Mouse (Mus musculus): ENCODE measurements around the gene Gm28043. TPM values are rescaled to one million over a fixed set of nuclear protein-coding genes. Genes with fewer than 3 reads are reported as not detected.
"Not testable (repeated sequence)": the region's sequence is repeated elsewhere in the genome, so short reads cannot be mapped to it uniquely, and the experiment has no call there.

The Gm28043 gene
- total RNA-seq, 2 experiments from 2014 or later, result 0.96 to 1.8 TPM

- no peak for DNase-seq
These were observed 97.9 kb downstream of the Gm28043 start for GRCm38 (mm10) chr17:29712565-29712964.

DNA sequence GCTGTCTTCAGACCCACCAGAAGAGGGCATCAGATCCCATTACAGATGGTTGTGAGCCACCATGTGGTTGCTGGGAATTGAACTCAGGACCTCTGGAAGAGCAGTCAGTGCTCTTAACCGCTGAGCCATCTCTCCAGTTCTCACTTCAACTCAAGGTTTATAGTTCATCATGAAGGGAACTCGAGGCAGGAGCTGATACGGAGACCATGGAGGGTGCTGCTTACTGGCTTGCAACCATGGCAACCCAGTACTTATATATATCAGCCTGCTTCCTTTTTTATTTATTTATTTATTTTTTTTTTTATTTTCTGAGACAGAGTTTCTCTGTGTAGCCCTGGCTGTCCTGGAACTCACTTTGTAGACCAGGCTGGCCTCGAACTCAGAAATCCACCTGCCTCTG, 99.1 kb downstream of the Gm28043 start:
- DNase-seq, result not testable (repeated sequence)

GRCm38 (mm10) chr17:29716732-29717445, 102.2 kb downstream of the Gm28043 start, which contains the start of gene Ccdc167:
TSS of gene Ccdc167 (minus strand) at chr17:29717044.
- peak; percentile 92 for DNase-seq

- no peak for DNase-seq
These were observed 104.0 kb downstream of the Gm28043 start for GRCm38 (mm10) chr17:29718660-29719059.

DNA sequence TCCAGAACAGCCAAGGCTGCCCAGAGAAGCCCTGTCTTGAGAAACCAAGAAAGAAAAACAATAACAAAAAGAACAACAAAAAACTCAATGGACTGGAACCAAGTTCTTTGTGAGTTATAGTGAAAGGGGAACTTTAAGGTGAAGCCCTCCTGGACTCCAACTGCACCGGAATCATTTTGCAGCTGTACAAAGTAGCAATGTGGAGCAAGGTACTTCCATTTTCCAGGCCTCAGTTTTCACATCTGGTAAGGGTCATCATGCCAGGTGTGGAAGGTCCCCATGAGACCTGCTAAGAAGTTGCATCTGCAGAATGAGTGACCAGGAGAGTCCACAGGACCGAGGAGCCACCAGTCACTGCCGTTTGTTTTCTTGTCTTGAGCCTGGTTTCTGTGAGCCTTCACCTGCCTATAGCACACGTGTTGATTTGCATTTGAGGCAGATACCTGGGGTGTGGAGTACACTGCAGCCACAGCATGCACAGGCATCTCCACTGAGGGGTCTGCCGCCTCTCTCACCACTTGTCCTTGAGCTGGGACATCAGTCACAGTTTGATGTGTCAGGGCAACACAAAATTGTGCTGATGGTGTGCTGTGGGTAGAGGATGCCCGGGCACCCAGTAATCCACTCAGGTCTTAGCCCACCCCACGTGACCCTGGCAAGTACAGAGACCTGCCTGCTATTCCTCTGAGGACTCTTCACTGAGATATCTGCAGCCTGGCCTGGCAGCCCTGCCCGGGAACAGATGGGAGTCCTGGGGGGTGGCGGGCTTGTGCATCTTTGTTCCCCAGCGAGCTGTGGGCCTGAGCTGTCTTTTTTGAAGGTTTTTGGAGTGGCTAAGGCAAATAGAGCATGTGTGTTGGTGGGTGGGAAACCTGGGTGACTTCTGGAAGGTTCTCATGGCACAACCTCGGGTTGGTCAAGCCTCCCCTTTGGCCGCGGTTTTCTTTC, 105.2 kb downstream of the Gm28043 start:
- no peak for DNase-seq

DNA sequence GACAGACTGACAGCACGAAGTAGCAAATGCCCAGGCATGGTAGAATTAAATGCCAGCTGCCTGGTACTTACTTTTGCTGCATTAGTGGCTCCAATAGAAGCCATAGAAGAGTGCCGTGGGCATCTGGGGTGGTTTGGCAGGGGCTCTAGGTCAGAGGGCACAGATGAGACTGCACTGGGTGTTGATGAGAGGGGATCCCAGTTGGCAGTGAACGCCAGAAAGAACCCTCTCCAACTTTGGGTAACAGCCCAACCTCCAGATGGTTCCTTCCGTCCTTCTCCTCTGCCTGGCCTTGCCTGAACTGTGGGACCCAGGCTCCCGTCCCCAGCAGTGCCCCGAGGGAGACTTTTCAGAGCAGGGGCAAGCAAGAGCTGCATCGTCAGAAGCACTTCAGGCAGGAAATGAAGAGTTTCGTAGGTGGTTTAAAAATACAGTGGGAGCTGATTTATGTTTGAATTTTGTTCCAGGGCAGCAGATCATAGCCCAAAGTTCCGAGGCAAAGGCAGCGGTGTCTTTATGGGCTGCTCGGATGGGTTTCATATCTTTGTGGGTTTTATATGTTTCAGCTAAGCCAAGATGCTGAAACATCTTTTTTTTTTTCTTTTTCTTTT, 106.2 kb downstream of the Gm28043 start:
- DNase-seq, result no peak

- DNase-seq, result no peak
These were observed 109.9 kb downstream of the Gm28043 start for GRCm38 (mm10) chr17:29724610-29725009.

DNA sequence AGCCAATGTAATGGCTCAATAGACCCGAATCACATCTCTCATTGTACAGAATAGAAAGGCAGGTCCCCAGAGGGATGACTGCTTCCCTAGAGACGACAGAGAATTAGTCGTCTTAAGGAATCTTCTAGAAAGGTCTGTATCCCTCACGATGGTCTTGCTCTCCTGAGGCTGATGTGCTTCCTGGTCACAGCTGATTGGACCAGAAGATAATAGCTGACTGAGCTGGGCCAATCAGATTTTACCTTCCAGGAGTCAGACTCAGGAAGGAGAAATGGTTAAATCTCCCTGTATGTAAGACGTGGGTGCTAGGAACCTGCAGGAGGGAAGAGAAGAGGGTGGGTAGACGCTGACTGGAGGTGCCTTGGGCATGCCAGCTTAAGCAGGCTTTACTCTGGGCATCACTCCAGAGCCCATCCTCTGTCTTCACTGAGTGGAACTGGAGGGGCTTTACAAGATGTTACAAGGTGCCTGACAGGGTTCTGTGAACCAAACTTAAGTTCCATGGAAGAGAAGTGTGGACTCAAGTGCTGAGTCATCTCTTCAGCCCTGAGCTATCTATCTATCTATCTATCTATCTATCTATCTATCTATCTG, 110.4 kb downstream of the Gm28043 start:
- DNase-seq, result no peak

DNA sequence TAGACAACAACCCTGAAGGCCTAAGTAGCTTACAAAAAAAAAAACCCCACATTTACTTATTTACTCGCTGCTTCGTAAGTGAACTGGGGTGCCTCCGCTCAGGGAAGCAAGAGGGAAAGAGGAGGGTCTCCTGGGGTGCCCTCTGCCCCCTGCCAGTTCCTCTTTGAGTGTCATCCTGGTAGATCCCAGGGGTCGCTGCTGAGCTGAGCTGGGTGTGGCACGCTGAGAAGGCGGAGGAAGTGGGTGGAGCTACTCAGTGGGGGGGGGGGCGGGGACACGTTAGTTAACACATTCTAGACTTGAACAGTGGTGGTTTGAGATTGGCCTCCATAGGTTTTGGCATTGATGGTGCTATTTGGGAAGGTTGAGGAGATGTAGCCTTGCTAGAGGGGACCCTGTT, 113.4 kb downstream of the Gm28043 start:
- DNase-seq, result no peak

DNA sequence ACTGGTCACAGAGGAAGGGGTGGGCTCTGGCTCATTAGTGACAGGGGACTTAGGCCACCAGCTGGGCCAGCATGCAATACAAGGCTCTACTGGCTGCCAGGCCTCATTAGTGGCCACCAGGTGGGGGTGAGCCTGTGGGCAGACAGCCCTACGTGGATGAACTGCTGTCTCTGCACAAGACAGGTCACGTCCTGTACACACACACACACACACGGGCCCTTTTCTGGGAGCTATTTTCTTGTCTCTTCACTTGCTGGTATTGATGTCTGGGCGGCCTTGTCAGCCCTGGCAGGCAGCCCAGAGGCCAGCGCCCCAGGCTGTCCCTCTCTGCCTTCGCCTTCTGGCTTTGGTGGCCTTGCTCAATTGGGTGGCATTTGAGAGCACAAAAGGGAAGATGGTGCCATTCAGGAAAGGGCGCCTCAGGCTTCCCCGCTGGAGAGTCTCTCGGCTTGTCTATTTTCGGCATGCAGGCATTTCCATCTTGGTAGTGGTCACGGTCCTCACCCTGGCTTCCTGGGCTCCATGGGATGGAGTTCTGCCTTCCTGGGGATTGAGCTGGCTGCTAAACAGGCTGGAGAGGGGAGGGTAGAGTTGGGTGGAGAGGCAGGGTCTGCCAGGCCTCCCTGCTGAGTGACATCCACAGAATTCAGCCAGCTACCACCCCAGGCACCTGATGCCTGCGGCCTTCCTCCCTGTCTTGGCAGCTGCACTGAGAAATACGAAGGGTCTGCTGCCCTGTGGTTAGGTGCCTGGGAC, 116.0 kb downstream of the Gm28043 start:
- DNase-seq, result no peak

GRCm38 (mm10) chr17:29731266-29731952, 116.7 kb downstream of the Gm28043 start:
- DNase-seq, result no peak

GRCm38 (mm10) chr17:29731953-29732325, 117.3 kb downstream of the Gm28043 start:
- no peak for DNase-seq

GRCm38 (mm10) chr17:29732522-29732921, 117.8 kb downstream of the Gm28043 start:
- no peak for DNase-seq

GRCm38 (mm10) chr17:29736448-29737014, 121.9 kb downstream of the Gm28043 start:
- DNase-seq, result no peak

GRCm38 (mm10) chr17:29737849-29738804, 123.5 kb downstream of the Gm28043 start:
- DNase-seq, result peak; percentile 54

GRCm38 (mm10) chr17:29747466-29747865, 132.8 kb downstream of the Gm28043 start:
- no peak for DNase-seq
